Mouse (Mus musculus): ENCODE measurements around the gene Pilra.
A peak's percentile ranks its signal among the peaks of the same experiment; 100 is the strongest.

The Pilra gene

GRCm38 (mm10) chr5:137779053-137779933 lies 56.8 kb downstream of the Pilra start:
- DNase-seq (ENCODE audit: low spot score in 2 of 2) = no peak

GRCm38 (mm10) chr5:137778635-137779034 lies 57.4 kb downstream of the Pilra start, which contains the start of gene Ppp1r35:
TSS of gene Ppp1r35 (plus strand) at chr5:137778849.
- peak; percentile 93 to 95 for DNase-seq (ENCODE audit: low spot score in 2 of 2)

- DNase-seq (ENCODE audit: low spot score in 2 of 2) = no peak
These were observed 58.7 kb downstream of the Pilra start for GRCm38 (mm10) chr5:137777267-137777845.

- no peak for DNase-seq (ENCODE audit: low spot score in 2 of 2)
These were observed 59.6 kb downstream of the Pilra start for GRCm38 (mm10) chr5:137776408-137776918.

GRCm38 (mm10) chr5:137775587-137776290 lies 60.3 kb downstream of the Pilra start:
- no peak for DNase-seq (ENCODE audit: low spot score in 2 of 2)

- no peak for DNase-seq (ENCODE audit: low spot score in 2 of 2)
These were observed 63.3 kb downstream of the Pilra start for GRCm38 (mm10) chr5:137772755-137773154.
